7 mouse cellular contexts compared by ENCODE assay signal in genomic region chr11:97985727-97986677, GRCm38 (mm10). TPM values are rescaled to one million over a fixed set of nuclear protein-coding genes. Genes with fewer than 3 reads are reported as not detected.
DNase-seq lines count a peak whose midpoint lies in the region; ATAC-seq and TF ChIP-seq lines count a peak whose summit lies in the region.

Gene Plxdc1 (minus strand): TSS chr11:97986444.

- WGBS in heart, embryonic 12.5 days, result 3% methylated on average over 72 of the region's 74 CpGs
- WGBS in limb, embryonic 10.5 days, result 3% methylated on average over 71 of the region's 74 CpGs
- WGBS in midbrain, embryonic 15.5 days, result 2% methylated on average over 71 of the region's 74 CpGs

- TF ChIP-seq CTCF in bone marrow macrophage, adult 2 months (IDR thresholded peaks at IDR 0.05; ENCODE audit: low read depth, low read length), result no peak

- H3K36me3 ChIP-seq in heart, embryonic 12.5 days, result no peaks in the 10 kb centered on the region
- no peaks in the 10 kb centered on the region for H3K36me3 ChIP-seq in limb, embryonic 10.5 days
- no peaks in the 10 kb centered on the region for H3K36me3 ChIP-seq in midbrain, embryonic 15.5 days (replicated peaks)

- TF ChIP-seq POLR2A in bone marrow macrophage, adult 2 months (IDR thresholded peaks at IDR 0.05; ENCODE audit: borderline replicate concordance, low read depth, low read length), result no peak

- H3K4me1 ChIP-seq in bone marrow macrophage, adult 2 months (ENCODE audit: control insufficient read depth, insufficient read depth, low read length), result peaks cover 36% of the 10 kb centered on the region
- peaks cover 30% of the 10 kb centered on the region for H3K4me1 ChIP-seq in heart, embryonic 12.5 days (replicated peaks)
- peaks cover 41% of the 10 kb centered on the region for H3K4me1 ChIP-seq in limb, embryonic 10.5 days
- peaks cover 26% of the 10 kb centered on the region for H3K4me1 ChIP-seq in midbrain, embryonic 15.5 days

- peak within 1 kb of the TSS; percentile 79 for H3K27ac ChIP-seq in bone marrow macrophage, adult 2 months (ENCODE audit: insufficient read depth, low read depth, low read length)
- H3K27ac ChIP-seq in heart, embryonic 12.5 days (ENCODE audit: poor library complexity, severe bottlenecking), result no peak within 1 kb of the TSS
- H3K27ac ChIP-seq in limb, embryonic 10.5 days, result peak within 1 kb of the TSS; percentile 54
- H3K27ac ChIP-seq in midbrain, embryonic 15.5 days, result peak within 1 kb of the TSS; percentile 81; the same call in 1 of the 2 replicates

- H3K4me2 ChIP-seq in heart, embryonic 12.5 days, result peak within 1 kb of the TSS; percentile 95
- H3K4me2 ChIP-seq in midbrain, embryonic 15.5 days, result peak within 1 kb of the TSS; percentile 89

- H3K27me3 ChIP-seq in heart, embryonic 12.5 days (replicated peaks), result peaks cover 54% of the 10 kb centered on the region
- peaks cover 57% of the 10 kb centered on the region for H3K27me3 ChIP-seq in limb, embryonic 10.5 days (ENCODE audit: low read depth, poor library complexity, severe bottlenecking)
- H3K27me3 ChIP-seq in midbrain, embryonic 15.5 days (replicated peaks), result peaks cover 24% of the 10 kb centered on the region

- peak; percentile 61 for DNase-seq in ovary, adult 18-20 months (ENCODE audit: low spot score)
- no peak for DNase-seq in ovary, postnatal 14 days (ENCODE audit: low spot score)
- peak; percentile 63 for DNase-seq in limb, embryonic 10.5 days (ENCODE audit: low spot score)
- DNase-seq in thymus, postnatal 36 days, result peak; percentile 75 to 82

- no peak for ATAC-seq in heart, embryonic 12.5 days (ENCODE audit: insufficient number of reproducible peaks, low FRiP score)
- ATAC-seq in midbrain, embryonic 15.5 days (replicated peaks), result no peak

- H3K9me3 ChIP-seq in heart, embryonic 12.5 days (replicated peaks), result no peaks in the 10 kb centered on the region
- no peaks in the 10 kb centered on the region for H3K9me3 ChIP-seq in limb, embryonic 10.5 days (replicated peaks)
- H3K9me3 ChIP-seq in midbrain, embryonic 15.5 days, result no peaks in the 10 kb centered on the region

- peak within 1 kb of the TSS; percentile 70 for H3K9ac ChIP-seq in heart, embryonic 12.5 days
- H3K9ac ChIP-seq in midbrain, embryonic 15.5 days, result peak within 1 kb of the TSS; percentile 40

- peak within 1 kb of the TSS; percentile 97 for H3K4me3 ChIP-seq in bone marrow macrophage, adult 2 months (ENCODE audit: insufficient read depth, low read length)
- H3K4me3 ChIP-seq in heart, embryonic 12.5 days, result peak within 1 kb of the TSS; percentile 90
- H3K4me3 ChIP-seq in limb, embryonic 10.5 days, result peak within 1 kb of the TSS; percentile 94
- H3K4me3 ChIP-seq in midbrain, embryonic 15.5 days, result peak within 1 kb of the TSS; percentile 98

RNA-seq across cellular contexts. Expression of gene Plxdc1, which starts in this region (rescaled TPM):
- polyA plus RNA-seq in bone marrow macrophage, adult 2 months (2012; ENCODE audit: insufficient read depth, insufficient read length, missing spikeins), result 25.5 and 30.4 TPM in 2 replicates
- 0.31 TPM in 1 of 2 replicates, not detected in the other for polyA plus RNA-seq in heart, embryonic 12.5 days (2016; fragmentation: Nextera tagmentation; extraction: Ambion mirVana)
- not detected in 2 replicates for polyA plus RNA-seq in limb, embryonic 10.5 days (2016; fragmentation: Nextera tagmentation; extraction: Ambion mirVana)
- polyA plus RNA-seq in midbrain, embryonic 15.5 days (2015; fragmentation: Nextera tagmentation; extraction: Ambion mirVana), result 1.7 and 1.8 TPM in 2 replicates

Comparison
In these comparisons a context has a peak if more than half of its experiments do, and no peak if none do; other contexts are left out.
1. Peak in DNase-seq, H3K4me3 ChIP-seq and H3K27ac ChIP-seq in limb, embryonic 10.5 days; RNA of the gene not detected or under 1 TPM.